Mouse (Mus musculus): Measurements from ENCODE around the gene Fam69b. TPM values are rescaled to one million over a fixed set of nuclear protein-coding genes. Genes with fewer than 3 reads are reported as not detected.

The Fam69b gene
- total RNA-seq, 2 experiments from 2014 or later = 9.1 to 17.1 TPM

DNA sequence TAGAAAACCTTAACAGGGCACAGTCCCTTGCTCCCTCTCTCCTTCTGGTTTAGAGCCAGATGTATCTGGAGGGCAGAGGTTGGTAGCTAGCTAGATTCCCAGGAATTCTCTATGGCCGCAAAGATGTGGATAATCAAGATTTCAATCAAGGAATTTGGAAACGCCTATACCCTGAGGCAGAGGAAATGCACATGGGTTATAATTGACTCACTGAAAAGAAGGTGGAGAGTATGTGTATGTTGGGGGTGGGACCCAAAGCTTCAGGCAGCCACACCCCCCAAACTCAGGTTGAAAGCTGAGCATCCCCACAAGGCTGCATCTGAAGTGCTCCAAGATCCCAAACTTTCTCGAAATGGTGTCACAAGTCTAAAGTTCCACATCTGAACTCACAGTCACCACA is 29.8 kb upstream of the Fam69b start:
- no peak for DNase-seq

GRCm38 (mm10) chr2:26599965-26600364 is 28.3 kb upstream of the Fam69b start:
- no peak for DNase-seq

GRCm38 (mm10) chr2:26600664-26601063 is 27.6 kb upstream of the Fam69b start:
- DNase-seq = no peak

GRCm38 (mm10) chr2:26601595-26601994 is 26.7 kb upstream of the Fam69b start:
- DNase-seq = no peak

DNA sequence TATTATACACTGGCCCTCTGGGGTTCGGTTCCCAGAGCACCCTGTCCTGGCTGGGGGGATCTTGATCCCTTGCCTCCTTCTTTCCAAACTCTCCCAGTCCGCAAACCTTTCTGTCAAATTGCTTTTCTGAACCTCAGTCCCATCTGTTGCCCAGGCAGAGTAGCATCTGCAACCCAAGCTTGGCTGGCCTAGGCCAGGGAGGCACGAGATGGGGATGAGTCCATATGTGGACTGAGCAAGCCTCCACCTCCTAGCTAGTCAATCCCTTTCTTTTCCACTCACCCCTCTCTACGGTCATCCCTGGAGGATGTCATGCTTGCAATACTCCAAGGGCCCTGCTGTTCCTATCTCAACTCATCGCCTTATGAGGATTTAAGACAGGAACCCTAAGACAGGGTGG is 25.6 kb upstream of the Fam69b start:
- peak; percentile 20 for DNase-seq

DNA sequence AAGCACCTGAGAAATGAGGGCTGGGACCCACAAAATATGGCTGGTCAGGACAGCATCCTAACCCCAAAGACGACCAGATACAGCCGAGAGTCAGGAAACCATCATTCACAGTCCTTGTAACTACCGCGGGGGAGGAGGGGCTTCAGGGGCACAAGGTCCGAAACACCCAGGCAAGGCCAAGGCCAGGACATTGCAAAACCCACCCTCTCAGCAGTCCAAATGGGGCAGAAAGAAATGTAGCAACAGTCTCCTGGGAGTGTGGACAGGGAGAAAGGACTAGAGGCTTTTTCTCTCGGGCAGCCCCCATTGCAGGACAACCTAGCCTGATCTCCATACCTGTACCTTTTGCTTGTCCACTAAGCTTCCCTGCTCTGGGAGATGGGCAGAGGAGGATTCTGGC is 25.1 kb upstream of the Fam69b start:
- DNase-seq = peak; percentile 82

DNA sequence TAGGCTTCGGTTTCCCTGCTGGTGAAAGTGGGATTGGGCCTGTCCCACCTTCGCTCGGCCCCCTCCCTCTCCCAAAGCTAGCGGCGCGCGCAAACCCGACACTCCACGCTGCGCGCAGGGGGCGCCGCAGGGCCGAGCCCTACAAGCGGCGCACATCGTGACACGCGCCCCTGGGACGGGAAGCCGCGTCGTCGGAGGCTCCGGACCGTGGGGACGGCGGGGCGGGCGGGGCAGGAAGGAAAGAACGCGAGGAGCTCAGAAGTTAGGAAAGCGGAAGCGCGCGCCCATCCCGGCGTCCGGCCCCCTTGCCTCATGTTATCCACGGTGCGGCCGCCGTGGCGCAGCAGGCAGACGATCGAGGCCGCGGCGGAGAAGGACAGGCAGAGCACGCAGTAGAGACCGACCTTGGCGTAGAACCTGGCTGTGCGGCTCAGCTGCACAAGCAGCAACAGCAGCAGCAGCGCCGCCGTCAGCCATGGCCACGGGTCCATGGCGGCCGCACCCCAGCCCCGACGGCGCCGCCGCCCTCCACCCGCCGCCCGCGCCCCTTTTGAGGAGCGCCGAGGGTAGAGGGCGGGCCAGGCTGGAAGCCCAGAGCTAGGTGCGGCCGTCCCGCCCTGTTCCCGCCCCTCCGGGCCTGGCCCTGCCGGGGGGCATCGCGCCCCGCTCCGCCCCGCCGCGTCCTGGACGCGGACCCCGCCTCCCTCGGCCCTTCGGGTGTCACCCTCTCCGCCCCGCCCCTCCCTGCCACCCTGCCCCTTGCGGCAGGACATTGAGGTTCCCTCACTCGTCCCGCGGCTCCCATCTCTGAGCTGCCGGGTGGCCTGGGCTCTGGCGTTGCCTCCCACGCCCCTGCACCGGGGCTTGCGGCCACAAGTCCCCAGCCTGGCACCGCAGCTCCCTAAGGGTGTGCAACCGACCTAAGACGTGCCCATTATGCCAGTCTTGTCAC is 24.3 kb upstream of the Fam69b start, which contains the start of gene Agpat2:
Gene Agpat2, minus strand, starts transcription at position 698 of the 952 bp plus-strand sequence.
- DNase-seq = peak; percentile 95

GRCm38 (mm10) chr2:26605331-26605730 is 22.9 kb upstream of the Fam69b start:
- DNase-seq = peak; percentile 19

DNA sequence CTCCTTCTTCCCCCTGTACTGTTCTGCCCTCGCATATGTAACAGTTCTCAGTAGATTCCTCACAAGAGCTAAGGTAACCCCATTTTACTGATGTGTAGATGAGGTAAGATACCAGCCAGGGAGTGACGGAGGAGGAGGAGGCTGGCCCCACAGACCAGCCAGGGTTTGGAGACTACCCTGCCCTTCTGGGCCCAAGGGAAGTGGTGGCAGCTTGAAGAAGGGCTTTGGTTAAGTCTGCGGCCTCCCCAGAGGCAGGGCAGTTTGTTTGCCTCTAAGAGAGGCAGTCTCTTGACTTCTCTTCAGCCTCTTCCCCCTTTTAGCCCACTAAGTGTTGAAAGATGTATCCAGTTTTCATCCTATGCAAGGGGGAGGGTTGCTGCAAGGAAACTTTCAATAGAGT is 21.7 kb upstream of the Fam69b start:
- peak; percentile 39 for DNase-seq

DNA sequence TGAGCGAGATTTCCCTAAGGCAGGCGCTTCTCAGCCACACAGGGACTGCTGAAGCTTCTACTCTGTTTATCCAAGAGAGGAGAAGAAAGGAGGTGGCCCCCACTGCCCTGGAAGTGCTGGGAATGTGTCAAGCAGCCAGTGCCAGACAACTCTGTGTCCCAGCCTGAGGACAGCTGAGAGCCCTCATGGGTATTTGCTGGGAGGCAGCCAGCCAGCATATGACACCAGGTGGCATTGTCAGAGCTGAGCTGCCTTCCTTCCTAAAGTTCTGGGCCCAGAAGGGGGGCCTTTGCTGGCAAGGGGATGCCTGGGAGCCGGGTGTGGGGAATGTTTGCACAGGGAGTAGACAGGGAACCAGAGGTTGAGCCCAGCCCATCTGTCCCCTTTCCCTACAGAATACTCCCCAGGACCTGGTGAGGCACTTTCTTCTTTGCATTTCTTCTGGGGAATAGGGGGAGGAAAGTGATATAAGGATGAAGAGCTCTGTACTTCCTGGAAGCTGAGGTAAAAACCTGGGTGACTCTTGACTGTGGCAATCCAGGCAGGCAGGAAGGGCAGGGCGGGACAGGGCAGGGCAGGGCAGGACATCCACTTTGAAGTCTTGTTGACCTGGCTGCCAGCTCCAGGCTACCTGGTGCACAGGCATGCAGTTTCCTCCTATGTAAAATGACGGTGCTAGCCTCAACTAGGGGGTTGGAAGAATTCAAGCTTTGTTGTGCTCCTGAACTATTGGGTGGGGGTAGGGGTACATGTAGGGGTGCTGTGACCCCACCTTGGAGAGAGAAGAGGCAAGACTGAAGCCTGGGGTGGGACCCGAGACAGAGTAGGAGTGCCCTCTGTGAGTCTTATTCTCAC is 21.0 kb upstream of the Fam69b start:
- peak; percentile 68 for DNase-seq

GRCm38 (mm10) chr2:26608781-26609180 is 19.5 kb upstream of the Fam69b start:
- DNase-seq = no peak

- DNase-seq = peak; percentile 70
Observed at GRCm38 (mm10) chr2:26609261-26609661, 19.0 kb upstream of the Fam69b start.

- DNase-seq = no peak
Observed at GRCm38 (mm10) chr2:26610526-26610925, 17.7 kb upstream of the Fam69b start.

- no peak for DNase-seq
Observed at GRCm38 (mm10) chr2:26611054-26611453, 17.2 kb upstream of the Fam69b start.

- no peak for DNase-seq
Observed at GRCm38 (mm10) chr2:26611896-26612295, 16.4 kb upstream of the Fam69b start.

- peak; percentile 60 for DNase-seq
Observed at GRCm38 (mm10) chr2:26614903-26615302, 13.4 kb upstream of the Fam69b start.

GRCm38 (mm10) chr2:26615459-26616124 is 12.7 kb upstream of the Fam69b start:
- DNase-seq = no peak

DNA sequence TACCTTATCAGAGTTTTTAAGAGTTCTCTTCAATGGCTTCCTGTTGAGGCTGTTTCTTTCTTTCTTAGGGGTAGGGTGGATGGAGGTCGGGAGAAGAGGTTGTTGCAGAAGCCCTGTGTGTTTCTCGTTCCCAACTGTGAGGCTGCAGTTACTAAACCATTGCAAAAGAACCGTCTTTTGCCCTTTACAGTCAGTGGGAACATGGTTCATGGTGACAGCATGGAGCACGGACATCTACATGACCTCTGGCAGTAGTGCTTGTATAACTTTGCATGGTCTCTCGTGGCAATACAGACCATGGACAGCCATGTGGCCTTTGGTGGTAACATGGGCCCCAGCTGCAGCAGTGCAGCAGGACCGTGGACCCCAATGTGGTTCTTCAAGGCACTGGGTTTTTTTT is 10.9 kb upstream of the Fam69b start:
- no peak for DNase-seq

DNA sequence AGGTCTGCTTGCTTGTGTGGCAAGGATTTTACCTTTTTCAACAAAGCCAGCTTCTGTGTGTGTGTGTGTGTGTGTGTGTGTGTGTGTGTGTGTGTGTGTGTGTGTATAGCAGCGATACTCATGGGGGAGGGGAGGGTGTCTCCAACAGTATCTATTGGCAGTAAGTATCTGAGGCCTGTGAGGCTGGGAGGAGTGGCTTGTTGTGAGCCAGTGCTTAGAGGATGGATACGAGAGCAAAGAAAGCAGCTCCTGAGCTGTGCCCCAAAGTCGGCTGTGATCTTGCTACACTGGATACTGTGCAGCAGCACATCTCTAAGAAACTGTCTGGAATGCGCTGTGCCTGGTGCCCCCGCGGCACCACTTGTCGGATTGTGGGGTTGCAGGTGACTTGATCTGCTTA is 10.3 kb upstream of the Fam69b start:
- DNase-seq = no peak

DNA sequence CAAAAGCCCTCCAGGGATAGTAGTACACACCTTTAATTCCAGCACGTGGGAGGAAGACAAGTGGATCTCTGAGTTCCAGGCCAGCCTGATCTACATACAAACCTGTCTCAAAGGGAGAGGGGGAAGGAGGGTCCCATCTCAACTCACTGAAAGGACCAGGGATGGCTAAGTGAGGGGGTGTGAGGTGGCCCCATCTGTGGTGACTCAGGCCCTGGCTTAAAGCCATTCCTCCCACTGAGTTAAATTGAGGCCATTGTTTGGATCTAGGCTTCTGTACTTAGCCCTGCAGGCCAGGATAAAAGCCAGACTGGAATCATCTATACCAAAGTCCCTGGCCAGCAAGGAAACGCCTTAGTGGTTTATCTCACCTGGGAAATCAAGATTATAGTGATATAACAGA is 7.0 kb upstream of the Fam69b start:
- DNase-seq = no peak

GRCm38 (mm10) chr2:26622984-26623383 is 5.3 kb upstream of the Fam69b start:
- DNase-seq = no peak

GRCm38 (mm10) chr2:26625419-26625818 is 2.8 kb upstream of the Fam69b start:
- no peak for DNase-seq

All from adrenal gland, postnatal 10 days (tissue).